In genomic region chr2:37649590-37649989, GRCm38 (mm10) we compare ENCODE assay signal across 35 mouse cellular contexts.
"Had no signal": no experiment of that assay in that cellular context is flagged by ENCODE, and none has a peak within 500 bp of the region (broad histone marks: within the 10 kb centered on the region; RNA-seq: fewer than 3 reads in every experiment).

No protein-coding gene starts in this region.

- H3K9ac ChIP-seq: heart, embryonic 12.5 days; heart, embryonic 13.5 days; heart, embryonic 15.5 days; hindbrain, embryonic 12.5 days; hindbrain, embryonic 13.5 days; hindbrain, embryonic 14.5 days; hindbrain, embryonic 15.5 days; intestine, embryonic 15.5 days; kidney, embryonic 15.5 days had no signal

- H3K27ac ChIP-seq: heart, adult 2 months; heart, embryonic 10.5 days; heart, embryonic 13.5 days; heart, embryonic 15.5 days; hindbrain, embryonic 10.5 days; hindbrain, embryonic 12.5 days; hindbrain, embryonic 13.5 days; hindbrain, embryonic 14.5 days; hindbrain, embryonic 15.5 days; hindbrain, postnatal 0 days; intestine, embryonic 15.5 days; kidney, embryonic 15.5 days; kidney, postnatal 0 days; layer of hippocampus, adult 2 months had no signal

- H3K9me3 ChIP-seq: heart, embryonic 10.5 days; heart, embryonic 12.5 days; heart, embryonic 13.5 days; heart, embryonic 15.5 days; hindbrain, embryonic 10.5 days; hindbrain, embryonic 12.5 days; hindbrain, embryonic 13.5 days; hindbrain, embryonic 15.5 days; intestine, embryonic 15.5 days; kidney, embryonic 15.5 days had no signal

- H3K4me2 ChIP-seq: heart, embryonic 11.5 days; heart, embryonic 12.5 days; heart, embryonic 13.5 days; heart, embryonic 15.5 days; hindbrain, embryonic 12.5 days; hindbrain, embryonic 13.5 days; hindbrain, embryonic 14.5 days; hindbrain, embryonic 15.5 days; intestine, embryonic 15.5 days; kidney, embryonic 15.5 days had no signal

- DNase-seq: heart, adult 2 months; heart, postnatal 10 days; heart, postnatal 14 days; heart, postnatal 36 days; heart, postnatal 4 days; kidney, adult 11 months; kidney, adult 18-20 months; kidney, adult 2 months; kidney, adult 8-10 months; kidney, adult 9 months; kidney, postnatal 10 days; kidney, postnatal 14 days; kidney, postnatal 25 days; kidney, postnatal 36 days; kidney, postnatal 4 days; layer of hippocampus, adult 9-11 months had no signal

- H3K36me3 ChIP-seq: heart, embryonic 15.5 days; hindbrain, embryonic 12.5 days; hindbrain, embryonic 13.5 days; hindbrain, embryonic 15.5 days; intestine, embryonic 15.5 days had no signal

- H3K27me3 ChIP-seq: heart, embryonic 12.5 days; heart, embryonic 13.5 days; heart, embryonic 15.5 days; hindbrain, embryonic 12.5 days; hindbrain, embryonic 13.5 days; hindbrain, embryonic 15.5 days; intestine, embryonic 15.5 days; kidney, embryonic 15.5 days had no signal

- ATAC-seq: hindbrain, embryonic 16.5 days; hindbrain, postnatal 0 days; inflammation-experienced regulatory T-cells, adult 6 months; intestine, embryonic 15.5 days; intestine, embryonic 16.5 days; intestine, postnatal 0 days had no signal

- H3K4me1 ChIP-seq: heart, embryonic 12.5 days; heart, embryonic 13.5 days; heart, embryonic 15.5 days; hindbrain, embryonic 10.5 days; hindbrain, embryonic 12.5 days; hindbrain, embryonic 15.5 days; intestine, embryonic 15.5 days; kidney, embryonic 15.5 days had no signal

- H3K4me3 ChIP-seq: heart, adult 2 months; heart, embryonic 10.5 days; heart, embryonic 12.5 days; heart, embryonic 13.5 days; heart, embryonic 15.5 days; hindbrain, embryonic 10.5 days; hindbrain, embryonic 12.5 days; hindbrain, embryonic 13.5 days; hindbrain, embryonic 15.5 days; intestine, embryonic 15.5 days; kidney, embryonic 15.5 days; layer of hippocampus, adult 2 months had no signal
